In genomic region chr1:91914648-91915047, GRCm38 (mm10) we compare ENCODE assay signal across 17 mouse cellular contexts.
DNase-seq lines count a peak whose midpoint lies in the region; ATAC-seq lines count a peak whose summit lies in the region.
"Had no signal": no experiment of that assay in that cellular context is flagged by ENCODE, and none has a peak within 500 bp of the region (broad histone marks: within the 10 kb centered on the region; RNA-seq: fewer than 3 reads in every experiment).

No protein-coding gene starts in this region.

- ATAC-seq in kidney, embryonic 14.5 days (ENCODE audit: low FRiP score, low TSS enrichment), result 0 out of 2 replicates have a peak, but pooled peaks have one; percentile 40
- peak; percentile 76 for ATAC-seq in neural tube, embryonic 15.5 days (ENCODE audit: low FRiP score)
- ATAC-seq: liver, embryonic 12.5 days; midbrain, embryonic 15.5 days had no signal

- H3K9ac ChIP-seq in kidney, embryonic 14.5 days (ENCODE audit: low read depth, low read length), result no peak overlapping the region
- no peak overlapping the region for H3K9ac ChIP-seq in neural tube, embryonic 15.5 days (replicated peaks)
- H3K9ac ChIP-seq: hindbrain, embryonic 12.5 days; liver, embryonic 12.5 days; midbrain, embryonic 15.5 days; neural tube, embryonic 13.5 days had no signal

- no peak overlapping the region for H3K4me2 ChIP-seq in kidney, embryonic 14.5 days (replicated peaks; ENCODE audit: low read depth, low read length)
- no peak overlapping the region for H3K4me2 ChIP-seq in neural tube, embryonic 15.5 days
- H3K4me2 ChIP-seq: hindbrain, embryonic 12.5 days; liver, embryonic 12.5 days; midbrain, embryonic 15.5 days; neural tube, embryonic 13.5 days had no signal

- peaks cover 7% of the 10 kb centered on the region; the same call in 1 of the 2 replicates for H3K4me1 ChIP-seq in kidney, embryonic 14.5 days (ENCODE audit: control insufficient read depth, insufficient read depth, low read length)
- 0 out of 2 replicates have a peak, but pooled peaks cover 3% of the 10 kb centered on the region for H3K4me1 ChIP-seq in neural tube, embryonic 15.5 days
- H3K4me1 ChIP-seq: hindbrain, embryonic 12.5 days; liver, embryonic 12.5 days; midbrain, embryonic 15.5 days had no signal

- no peak overlapping the region for H3K4me3 ChIP-seq in kidney, embryonic 14.5 days (ENCODE audit: low read length)
- no peak overlapping the region for H3K4me3 ChIP-seq in neural tube, embryonic 15.5 days (replicated peaks)
- H3K4me3 ChIP-seq: hindbrain, embryonic 12.5 days; liver, embryonic 12.5 days; midbrain, embryonic 15.5 days; neural tube, embryonic 13.5 days had no signal

- peak; percentile 14 for DNase-seq in embryo, embryonic 11 days
- no peak for DNase-seq in embryo, embryonic 10 days (ENCODE audit: low spot score)
- no peak for DNase-seq in kidney, adult 11 months
- DNase-seq in NIH3T3 (ENCODE audit: low read depth), result peak; percentile 66
- DNase-seq in urinary bladder, adult 18-20 months (ENCODE audit: low spot score in 2 of 2), result no peak
- no peak for DNase-seq in spleen, postnatal 36 days (ENCODE audit: low spot score in 2 of 2)
- DNase-seq: B cell, adult 2 months; cerebellum, adult 18-20 months; right cerebral cortex, adult 18-20 months had no signal

- H3K36me3 ChIP-seq in kidney, embryonic 14.5 days (ENCODE audit: control insufficient read depth, insufficient read depth, low read length), result no peaks in the 10 kb centered on the region
- H3K36me3 ChIP-seq in neural tube, embryonic 15.5 days, result no peaks in the 10 kb centered on the region
- H3K36me3 ChIP-seq: G1E; hindbrain, embryonic 12.5 days; liver, embryonic 12.5 days; midbrain, embryonic 15.5 days; neural tube, embryonic 13.5 days had no signal

- no peaks in the 10 kb centered on the region for H3K9me3 ChIP-seq in kidney, embryonic 14.5 days (ENCODE audit: control insufficient read depth, low read length)
- H3K9me3 ChIP-seq in neural tube, embryonic 15.5 days (replicated peaks), result no peaks in the 10 kb centered on the region
- H3K9me3 ChIP-seq: G1E; hindbrain, embryonic 12.5 days; liver, embryonic 12.5 days; midbrain, embryonic 15.5 days; neural tube, embryonic 13.5 days had no signal

- H3K27me3 ChIP-seq in kidney, embryonic 14.5 days (ENCODE audit: control insufficient read depth, insufficient read depth, low read length), result no peaks in the 10 kb centered on the region
- H3K27me3 ChIP-seq in neural tube, embryonic 15.5 days (replicated peaks), result no peaks in the 10 kb centered on the region
- H3K27me3 ChIP-seq: hindbrain, embryonic 12.5 days; midbrain, embryonic 15.5 days; neural tube, embryonic 13.5 days had no signal

- 30% methylated on average over 3 of the region's 3 CpGs for WGBS in kidney, embryonic 14.5 days
- WGBS in neural tube, embryonic 15.5 days, result 61% methylated on average over 3 of the region's 3 CpGs

- H3K27ac ChIP-seq in kidney, embryonic 14.5 days (ENCODE audit: low read depth, low read length), result no peak overlapping the region; the same call in 1 of the 2 replicates
- H3K27ac ChIP-seq in neural tube, embryonic 15.5 days (replicated peaks), result no peak overlapping the region
- H3K27ac ChIP-seq: hindbrain, embryonic 12.5 days; liver, embryonic 12.5 days; macrophage; midbrain, embryonic 15.5 days; neural tube, embryonic 13.5 days had no signal

Comparison
In these comparisons a context has a peak if more than half of its experiments do, and no peak if none do; other contexts are left out.
1. DNase-seq: peak in embryo, embryonic 11 days (single experiment) and NIH3T3 (single experiment); none in embryo, embryonic 10 days (single experiment), kidney, adult 11 months (single experiment), urinary bladder, adult 18-20 months (0 of 2) and spleen, postnatal 36 days (0 of 2).